Mouse (Mus musculus): ENCODE data around the gene Lgals3bp.

DNA sequence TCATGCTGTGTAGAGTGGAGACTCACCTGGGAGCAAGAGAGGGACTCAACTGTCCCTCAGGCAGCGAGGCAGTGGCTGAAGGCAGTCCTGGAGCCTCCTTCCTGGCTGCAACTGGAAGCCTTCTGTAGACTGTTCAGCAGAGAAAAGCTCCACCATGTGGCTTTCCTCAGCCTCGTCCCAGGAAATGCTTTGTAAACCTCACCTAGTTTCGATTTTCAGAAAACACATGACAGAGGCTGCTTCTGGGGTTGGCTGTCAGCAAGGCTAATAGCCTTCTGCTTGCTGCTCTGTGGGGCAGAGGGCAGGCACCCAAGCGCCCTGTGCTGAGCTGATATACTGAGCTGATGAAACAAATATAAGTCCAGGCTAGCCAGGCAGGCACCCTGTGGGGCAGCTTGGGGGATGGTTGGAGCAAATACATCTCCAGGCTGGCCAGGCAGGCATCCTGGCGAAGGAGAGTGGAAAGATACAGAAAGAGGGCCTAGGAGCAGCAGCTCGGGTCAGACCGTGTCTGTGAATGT, at the start of gene Lgals3bp:
- TF ChIP-seq HCFC1 (IDR thresholded peaks at IDR 0.05; ENCODE audit: borderline replicate concordance, insufficient read depth, low read length), result no peak
- no peak for TF ChIP-seq CHD2 (IDR thresholded peaks at IDR 0.05; ENCODE audit: low read depth, low read length)
- no peak for TF ChIP-seq MAFK (IDR thresholded peaks at IDR 0.05; ENCODE audit: insufficient read depth, low read depth, low read length)

All from ES-E14 (cell line).